Mouse (Mus musculus): ENCODE data around the gene Pip5k1c.

Pip5k1c gene

DNA sequence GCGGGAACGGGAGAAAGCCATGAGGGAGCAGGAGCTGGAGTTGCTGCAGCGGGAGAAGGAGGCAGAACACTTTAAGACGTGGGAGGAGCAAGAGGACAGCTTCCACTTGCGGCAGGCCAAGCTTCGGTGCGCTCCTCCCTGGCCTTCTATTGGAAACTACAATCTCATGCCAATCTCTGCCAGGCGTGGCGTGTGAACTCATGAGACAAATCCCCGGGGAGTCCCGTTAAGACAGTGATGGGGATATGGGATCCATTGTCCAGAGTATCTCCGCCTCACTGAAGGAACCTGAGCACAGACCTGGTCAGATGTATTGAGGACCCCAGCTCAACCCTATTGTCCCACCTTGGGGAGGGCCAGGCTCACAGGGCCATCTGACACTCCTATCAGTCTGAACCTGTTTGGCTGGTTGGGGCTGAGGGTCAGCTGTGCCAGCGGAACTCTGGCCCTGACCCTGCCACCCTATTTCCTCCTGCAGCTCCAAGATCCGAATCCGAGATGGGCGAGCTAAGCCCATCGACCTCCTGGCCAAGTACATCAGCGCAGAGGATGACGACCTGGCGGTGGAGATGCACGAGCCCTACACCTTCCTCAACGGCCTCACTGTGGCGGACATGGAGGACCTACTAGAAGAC is 30.5 kb downstream of the Pip5k1c start:
- DNase-seq (ENCODE audit: low spot score in 2 of 2): no peak

GRCm38 (mm10) chr10:81323791-81324530 is 31.2 kb downstream of the Pip5k1c start:
- no peak for DNase-seq (ENCODE audit: low spot score in 2 of 2)

DNA sequence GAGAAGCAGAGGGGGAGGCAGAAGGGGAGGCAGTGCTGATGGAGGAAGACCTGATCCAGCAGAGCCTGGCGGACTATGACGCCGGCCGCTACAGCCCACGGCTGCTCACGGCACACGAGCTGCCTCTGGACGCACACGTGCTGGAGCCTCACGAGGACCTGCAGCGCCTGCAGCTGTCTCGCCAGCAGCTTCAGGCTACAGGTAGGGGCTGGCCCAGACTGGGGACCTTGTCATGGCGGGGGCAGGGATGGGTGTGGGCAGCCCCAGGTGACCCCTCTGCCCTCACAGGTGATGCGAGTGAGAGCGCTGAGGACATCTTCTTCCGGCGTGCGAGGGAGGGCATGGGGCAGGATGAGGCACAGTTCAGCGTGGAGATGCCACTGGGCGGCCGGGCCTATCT is 32.4 kb downstream of the Pip5k1c start:
- DNase-seq (ENCODE audit: low spot score in 2 of 2): no peak

- DNase-seq (ENCODE audit: low spot score in 2 of 2): no peak
Measured at GRCm38 (mm10) chr10:81325781-81326180, 33.0 kb downstream of the Pip5k1c start.

GRCm38 (mm10) chr10:81326858-81327257 is 34.1 kb downstream of the Pip5k1c start:
- no peak for DNase-seq (ENCODE audit: low spot score in 2 of 2)

GRCm38 (mm10) chr10:81327959-81328358 is 35.2 kb downstream of the Pip5k1c start:
- no peak for DNase-seq (ENCODE audit: low spot score in 2 of 2)

DNA sequence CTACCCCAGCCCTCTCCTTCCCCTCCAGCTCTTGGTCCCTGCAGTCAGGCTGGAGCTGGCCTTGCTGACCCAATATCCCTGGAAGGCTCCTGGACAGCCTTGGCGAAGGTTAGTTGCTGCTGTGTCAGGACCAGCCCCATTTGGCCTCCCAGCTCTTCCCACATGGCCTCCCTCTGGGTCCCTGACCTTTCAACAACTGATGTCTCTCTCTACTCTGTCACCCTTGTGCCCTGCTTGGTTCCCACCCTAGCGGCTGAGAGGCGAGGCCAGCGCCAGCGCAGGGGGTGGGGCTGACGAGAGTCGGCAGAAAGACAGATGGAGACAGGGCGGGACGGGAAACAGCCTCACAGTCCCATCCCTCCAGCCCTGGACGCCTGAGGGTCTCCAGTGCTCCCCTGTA is 35.6 kb downstream of the Pip5k1c start, which contains the start of gene Tbxa2r:
TSS of gene Tbxa2r (plus strand) at position 346 of the 400 bp plus-strand sequence.
- DNase-seq (ENCODE audit: low spot score in 2 of 2): no peak

DNA sequence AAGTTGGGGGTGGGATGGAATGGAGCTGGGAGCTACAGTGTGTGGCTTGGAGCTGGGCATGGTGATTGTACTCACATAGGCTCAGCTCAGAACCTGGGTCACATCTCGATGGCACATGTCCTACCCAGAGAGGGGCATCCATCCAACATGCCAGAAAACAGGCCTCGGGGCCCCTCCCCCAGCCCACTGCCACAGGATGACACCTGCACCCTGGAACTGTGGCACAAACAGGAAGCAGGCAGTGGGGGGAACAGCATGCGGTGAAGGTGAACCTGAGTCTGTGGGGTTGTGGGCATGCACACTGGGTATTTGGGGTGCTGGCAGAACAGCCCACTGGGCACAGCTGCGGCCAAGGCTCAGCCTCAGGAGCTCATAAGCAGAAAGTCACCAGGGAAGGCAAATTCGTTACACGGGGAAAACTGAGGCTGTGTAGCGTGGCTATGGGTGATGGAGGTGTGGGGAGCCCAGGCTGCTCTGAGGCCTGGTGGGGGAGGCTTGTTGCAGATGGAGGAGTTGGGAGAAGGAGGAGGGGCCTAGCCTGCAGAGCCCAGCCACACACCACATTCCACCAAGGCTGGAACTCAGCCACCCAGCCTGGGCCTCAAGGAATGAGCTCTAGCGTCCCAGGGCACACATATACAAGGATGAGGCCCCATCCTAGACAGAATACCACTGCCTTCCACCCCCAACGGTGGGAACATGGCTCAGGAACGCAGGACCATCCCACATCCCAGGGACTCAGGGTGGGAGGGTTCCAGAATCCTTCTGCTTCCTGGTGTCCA is 36.6 kb downstream of the Pip5k1c start:
- no peak for DNase-seq (ENCODE audit: low spot score in 2 of 2)

DNA sequence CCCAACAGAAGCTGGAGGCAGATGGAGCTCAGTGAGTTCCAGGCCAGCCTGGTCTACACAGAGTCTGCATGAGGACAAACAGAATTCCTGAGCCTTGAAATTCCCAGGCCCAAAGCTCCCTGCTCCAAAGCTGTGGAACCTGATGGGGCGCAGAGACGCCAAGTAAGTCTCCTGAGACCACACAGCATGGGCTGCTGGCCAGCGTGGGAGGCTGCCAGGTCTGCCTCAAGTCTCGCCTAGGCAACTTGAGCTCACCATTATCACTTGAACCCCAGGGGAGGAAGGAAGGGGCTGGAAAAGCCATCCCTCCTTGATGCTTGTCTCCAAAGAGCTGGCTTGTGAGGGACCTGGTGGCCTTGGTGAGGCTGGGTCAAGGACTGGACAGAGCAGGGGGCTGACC is 37.2 kb downstream of the Pip5k1c start:
- no peak for DNase-seq (ENCODE audit: low spot score in 2 of 2)

DNA sequence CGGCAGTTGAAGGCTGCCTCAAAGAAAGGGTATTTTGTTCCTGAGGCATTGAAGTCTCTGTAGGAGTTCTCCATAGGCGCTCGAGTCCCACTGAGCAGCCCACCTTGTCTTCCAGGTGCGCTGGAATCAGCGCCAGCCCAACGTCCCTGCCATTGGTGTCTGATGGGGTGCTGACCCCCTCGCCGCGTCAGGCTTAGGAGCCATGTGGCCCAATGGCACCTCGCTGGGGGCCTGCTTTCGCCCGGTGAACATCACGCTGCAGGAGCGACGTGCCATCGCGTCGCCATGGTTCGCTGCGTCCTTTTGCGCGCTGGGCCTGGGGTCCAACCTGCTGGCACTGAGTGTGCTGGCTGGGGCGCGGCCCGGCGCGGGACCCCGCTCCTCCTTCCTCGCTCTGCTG is 39.5 kb downstream of the Pip5k1c start:
- DNase-seq (ENCODE audit: low spot score in 2 of 2): no peak

- DNase-seq (ENCODE audit: low spot score in 2 of 2): no peak
Measured at GRCm38 (mm10) chr10:81334324-81334723, 41.6 kb downstream of the Pip5k1c start.

- no peak for DNase-seq (ENCODE audit: low spot score in 2 of 2)
Measured at GRCm38 (mm10) chr10:81335393-81336340, 42.9 kb downstream of the Pip5k1c start.

DNA sequence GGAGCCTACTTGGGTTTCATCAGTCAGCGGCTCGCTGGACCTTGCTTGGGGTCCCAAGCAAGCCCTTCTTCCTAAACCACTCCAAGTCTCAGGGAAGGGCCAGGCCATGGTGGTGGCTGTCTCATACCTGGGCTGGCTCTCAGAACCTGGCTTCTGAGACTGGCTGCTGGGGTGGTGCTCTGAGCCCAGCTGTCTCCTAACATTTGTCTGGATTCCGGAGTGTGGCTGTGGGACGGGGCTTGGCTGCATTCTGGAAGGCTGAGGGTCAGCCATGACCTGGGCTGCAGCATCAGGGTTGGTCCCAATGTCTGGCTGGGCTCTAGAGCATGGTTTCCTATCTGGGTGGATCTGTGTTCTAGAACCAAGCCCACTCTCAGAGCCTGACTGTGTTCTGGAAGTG is 43.8 kb downstream of the Pip5k1c start:
- no peak for DNase-seq (ENCODE audit: low spot score in 2 of 2)

DNA sequence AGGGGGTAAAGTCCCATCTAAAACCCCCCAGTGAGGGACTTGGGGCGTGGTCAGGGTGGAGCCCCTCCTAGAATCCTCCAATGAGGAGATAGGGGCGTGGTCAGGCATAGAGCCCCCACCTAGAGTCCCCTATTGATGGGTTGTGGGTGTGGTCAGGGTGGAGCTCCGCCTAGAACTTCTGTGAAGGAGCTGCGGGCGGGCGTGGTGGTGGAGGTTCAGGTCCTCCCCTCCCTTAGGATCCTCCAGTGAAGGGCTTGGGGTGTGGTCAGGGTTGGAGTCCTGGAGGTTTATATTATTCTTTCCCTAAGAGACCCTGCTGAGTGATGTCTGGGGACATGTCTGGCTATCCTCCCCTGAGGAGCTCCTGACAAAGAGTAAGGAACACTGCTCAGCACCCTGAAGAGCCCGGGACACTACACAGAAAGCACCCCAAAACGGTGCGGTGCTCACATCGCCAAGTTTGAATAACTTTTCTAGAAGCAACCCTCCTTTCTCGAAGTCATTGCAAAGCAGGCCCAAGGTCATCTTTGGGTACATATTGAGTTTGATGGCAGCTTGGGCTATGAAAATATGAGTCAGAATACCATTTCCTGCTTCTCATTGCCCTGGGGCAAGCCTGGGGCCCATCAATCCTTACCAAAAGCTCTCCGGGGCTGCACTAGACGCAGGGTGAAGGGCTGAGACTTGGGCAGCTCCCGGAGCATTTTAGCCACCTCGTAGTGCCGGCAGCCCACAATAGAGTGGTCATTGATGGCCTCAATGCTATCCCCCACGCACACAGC is 48.0 kb downstream of the Pip5k1c start:
- no peak for DNase-seq (ENCODE audit: low spot score in 2 of 2)

- DNase-seq (ENCODE audit: low spot score in 2 of 2): no peak
Measured at GRCm38 (mm10) chr10:81341333-81341949, 48.7 kb downstream of the Pip5k1c start.

GRCm38 (mm10) chr10:81342686-81343505 is 50.1 kb downstream of the Pip5k1c start, which contains the start of gene Gipc3:
TSS of gene Gipc3 (minus strand) at chr10:81343266.
- DNase-seq (ENCODE audit: low spot score in 2 of 2): no peak

- DNase-seq (ENCODE audit: low spot score in 2 of 2): no peak
Measured at GRCm38 (mm10) chr10:81344421-81345161, 51.8 kb downstream of the Pip5k1c start.

DNA sequence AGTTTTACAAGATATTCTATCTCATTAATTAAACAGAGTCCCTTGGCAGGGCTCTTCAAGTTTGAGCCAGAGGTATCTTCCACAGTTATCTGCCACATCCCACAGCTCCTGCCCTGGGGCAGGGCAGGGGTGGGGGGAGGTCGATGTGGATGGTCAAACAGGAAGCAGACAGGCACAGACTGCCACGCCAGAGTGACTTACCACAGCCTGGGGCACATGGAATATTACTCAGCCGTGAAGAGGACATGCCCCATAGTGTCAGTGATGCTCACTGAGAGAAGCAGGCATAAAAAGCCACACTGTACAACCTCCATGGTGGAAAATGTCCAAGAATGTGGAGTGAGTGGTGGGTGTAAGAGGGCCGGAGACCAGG is 52.4 kb downstream of the Pip5k1c start:
- no peak for DNase-seq (ENCODE audit: low spot score in 2 of 2)

Data from frontal cortex, postnatal 14 days (tissue).